Mouse (Mus musculus): ENCODE data around the gene Pde4b. TPM values are rescaled to one million over a fixed set of nuclear protein-coding genes. Genes with fewer than 3 reads are reported as not detected.

Pde4b gene
- total RNA-seq, 2 experiments from 2014 or later, result 59.9 to 62.5 TPM

- H3K4me3 ChIP-seq, result no peak overlapping the region; the same call in 1 of the 2 replicates
- DNase-seq, result peak; percentile 31
- no peak for TF ChIP-seq CTCF (IDR thresholded peaks at IDR 0.05)
- intact Hi-C loops (cut with DNase I), result no loop called here
- H3K27ac ChIP-seq, result peak overlapping the region; percentile 70
Measured at GRCm38 (mm10) chr4:102496269-102497177, 409.2 kb downstream of the Pde4b start.

DNA sequence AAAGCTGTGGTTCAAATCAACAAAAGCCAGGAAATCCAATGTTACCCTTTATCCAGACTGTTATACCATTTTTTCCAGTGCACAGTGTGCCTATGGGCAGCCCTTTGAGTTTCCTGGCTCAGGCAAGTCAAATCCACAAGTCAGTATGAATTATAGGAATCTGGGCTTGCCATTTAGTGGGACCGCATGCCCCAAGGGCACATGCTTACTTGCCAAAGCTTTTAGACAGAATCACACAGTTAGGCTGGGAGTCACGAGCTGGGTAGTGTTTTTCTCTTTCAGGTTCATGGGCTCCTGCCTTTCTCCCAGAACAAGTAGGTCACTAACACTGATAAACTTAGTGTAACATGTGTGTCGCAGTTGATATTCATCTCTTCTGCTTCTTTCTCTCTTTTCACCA is 409.9 kb downstream of the Pde4b start:
- Histone ChIP-seq H3K27ac (peak overlapping the region; percentile 70), H3K4me3 (no peak overlapping the region)
- DNase-seq, result no peak
- intact Hi-C loops (cut with DNase I), result no loop called here
- no peak for TF ChIP-seq CTCF (IDR thresholded peaks at IDR 0.05)

DNA sequence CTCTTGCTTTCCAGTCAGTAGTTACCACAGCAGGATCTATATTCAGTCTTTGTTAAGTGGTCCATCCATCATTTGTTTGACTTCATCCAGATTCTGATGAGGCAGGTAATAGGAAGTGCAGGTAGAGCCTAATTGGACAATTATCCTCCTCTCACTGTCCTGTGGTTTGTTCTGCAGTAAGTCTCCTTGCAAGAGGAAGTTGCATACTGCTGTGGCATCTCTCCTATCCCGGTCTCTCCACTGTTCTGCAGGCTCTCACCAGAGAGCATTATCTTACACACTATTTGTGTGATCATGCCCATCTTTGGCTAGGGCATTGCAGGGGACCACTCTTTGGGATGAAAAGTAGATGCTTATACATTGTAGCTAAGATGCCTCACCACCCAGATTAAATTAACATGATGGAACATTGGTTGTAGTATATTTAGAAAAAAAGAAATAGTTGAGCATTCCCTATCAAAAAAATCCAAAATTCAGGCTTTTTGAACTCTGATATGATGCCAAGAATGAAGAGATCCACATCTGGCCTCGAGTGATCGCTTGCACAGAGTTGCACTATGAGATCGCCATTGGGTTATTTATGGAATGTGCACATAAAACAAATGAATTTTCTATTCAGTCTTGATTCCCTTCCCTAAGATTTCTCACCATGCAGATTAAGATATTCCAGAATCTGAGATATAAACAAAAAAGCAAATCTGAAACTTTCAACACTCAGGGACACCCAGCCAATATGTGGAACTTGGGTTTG is 411.0 kb downstream of the Pde4b start:
- DNase-seq, result no peak
- intact Hi-C loops (cut with DNase I), result no loop called here
- peak overlapping the region; percentile 70 for H3K27ac ChIP-seq
- no peak overlapping the region for H3K4me3 ChIP-seq
- TF ChIP-seq CTCF (IDR thresholded peaks at IDR 0.05), result no peak

GRCm38 (mm10) chr4:102498920-102499316 is 411.6 kb downstream of the Pde4b start:
- no peak for DNase-seq
- Histone ChIP-seq H3K4me3 (no peak overlapping the region), H3K27ac (no peak overlapping the region; the same call in none of the 2 replicates)
- intact Hi-C loops (cut with DNase I), result no loop called here
- TF ChIP-seq CTCF (IDR thresholded peaks at IDR 0.05), result no peak

DNA sequence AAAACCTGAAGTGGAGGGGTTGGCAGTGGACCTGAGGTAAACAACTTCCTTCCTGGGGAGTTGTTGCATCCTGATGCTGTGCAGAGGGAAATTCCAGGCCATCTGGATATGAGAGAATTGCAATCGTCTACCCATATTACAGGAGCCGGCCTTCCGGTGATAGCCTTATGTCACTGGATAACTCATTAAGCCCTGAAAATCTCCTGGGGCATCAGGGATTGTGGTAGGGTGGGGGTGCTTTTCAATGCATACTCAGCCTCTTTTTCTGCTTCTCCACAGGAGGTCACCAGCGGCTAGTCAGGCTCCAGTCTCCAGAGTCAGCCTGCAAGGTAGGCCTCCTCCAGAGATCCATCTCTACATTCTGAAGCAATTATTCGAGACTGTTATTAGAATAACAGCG is 418.4 kb downstream of the Pde4b start:
- intact Hi-C loops (cut with DNase I), result no loop called here
- Histone ChIP-seq H3K27ac (peak overlapping the region; percentile 43; the same call in 1 of the 2 replicates), H3K4me3 (no peak overlapping the region)
- no peak for DNase-seq
- peak; percentile 44 for TF ChIP-seq CTCF (IDR thresholded peaks at IDR 0.05)

GRCm38 (mm10) chr4:102506376-102507280 is 419.3 kb downstream of the Pde4b start:
- intact Hi-C loops (cut with DNase I), result no loop called here
- TF ChIP-seq CTCF (IDR thresholded peaks at IDR 0.05), result no peak
- Histone ChIP-seq H3K27ac (peak overlapping the region; percentile 43), H3K4me3 (no peak overlapping the region)
- no peak for DNase-seq

- intact Hi-C loops (cut with DNase I), result no loop called here
- Histone ChIP-seq H3K4me3 (0 out of 2 replicates have a peak overlapping the region, but pooled peaks have one; percentile 5), H3K27ac (peak overlapping the region; percentile 43; the same call in 1 of the 2 replicates)
- no peak for TF ChIP-seq CTCF (IDR thresholded peaks at IDR 0.05)
- no peak for DNase-seq
Measured at GRCm38 (mm10) chr4:102507344-102507743, 420.0 kb downstream of the Pde4b start.

GRCm38 (mm10) chr4:102507753-102508152 is 420.4 kb downstream of the Pde4b start:
- no peak for DNase-seq
- TF ChIP-seq CTCF (IDR thresholded peaks at IDR 0.05), result peak; percentile 42
- Histone ChIP-seq H3K27ac (peak overlapping the region; percentile 17; the same call in 1 of the 2 replicates), H3K4me3 (no peak overlapping the region)
- intact Hi-C loops (cut with DNase I), result no loop called here

GRCm38 (mm10) chr4:102510061-102510460 is 422.7 kb downstream of the Pde4b start:
- peak; percentile 69 for DNase-seq
- TF ChIP-seq CTCF (IDR thresholded peaks at IDR 0.05), result no peak
- Histone ChIP-seq H3K4me3 (peak overlapping the region; percentile 66), H3K27ac (peak overlapping the region; percentile 97)
- intact Hi-C loops (cut with DNase I), result loop anchor here (1.0 kb wide), 1 partner anchor 59 kb away; no protein-coding TSS in a partner anchor

- intact Hi-C loops (cut with DNase I), result loop anchor here (1.0 kb wide), 1 partner anchor 58 kb away; no protein-coding TSS in a partner anchor
- no peak for TF ChIP-seq CTCF (IDR thresholded peaks at IDR 0.05)
- H3K27ac ChIP-seq, result peak overlapping the region; percentile 97
- peak overlapping the region; percentile 66 for H3K4me3 ChIP-seq
- DNase-seq, result peak; percentile 91
Measured at GRCm38 (mm10) chr4:102510939-102511391, 423.6 kb downstream of the Pde4b start.

GRCm38 (mm10) chr4:102511511-102511910 is 424.2 kb downstream of the Pde4b start:
- intact Hi-C loops (cut with DNase I), result no loop called here
- Histone ChIP-seq H3K27ac (peak overlapping the region; percentile 97), H3K4me3 (peak overlapping the region; percentile 66)
- TF ChIP-seq CTCF (IDR thresholded peaks at IDR 0.05), result no peak
- DNase-seq, result peak; percentile 89

- Histone ChIP-seq H3K4me3 (no peak overlapping the region), H3K27ac (peak overlapping the region; percentile 39; the same call in 1 of the 2 replicates)
- DNase-seq, result no peak
- TF ChIP-seq CTCF (IDR thresholded peaks at IDR 0.05), result no peak
- intact Hi-C loops (cut with DNase I), result loop anchor here (2.0 kb wide), 1 partner anchor 24 kb away; no protein-coding TSS in a partner anchor
Measured at GRCm38 (mm10) chr4:102512940-102513339, 425.6 kb downstream of the Pde4b start.

All from gastrocnemius, adult 2 months (tissue).